Mouse (Mus musculus) cortical plate, adult 2 months (tissue): ENCODE results near the gene Spata31d1b.

ENCODE experiments used
- CTCF ChIP-seq: fragments of 200-500 bp; IDR thresholded peaks from 2 replicates; pipeline ENCODE4 v1.5.1; 2011; ENCODE audit warnings: mild to moderate bottlenecking, control low read depth, low read length; ENCODE audit not compliant: insufficient read depth; ENCODE audit errors: extremely low read depth
- POLR2A ChIP-seq: fragments of 200-500 bp; IDR thresholded peaks from 2 replicates; pipeline ENCODE4 v1.6.1; 2011; ENCODE audit warnings: mild to moderate bottlenecking, low read length, control low read depth; ENCODE audit not compliant: insufficient read depth; ENCODE audit errors: extremely low read depth

GRCm38 (mm10) chr13:59762791-59763190 is 50.7 kb downstream of the Spata31d1b start:
- TF ChIP-seq POLR2A (no peak), CTCF (no peak)
